Mouse (Mus musculus): ENCODE measurements at regions not wholly inside any gene's neighbourhood (a gene's known extent, or its start where the extent isn't known, plus 50 kb on each side); places are given as distances from the start of the nearest gene placed in this dataset.
A peak's percentile ranks its signal among the peaks of the same experiment; 100 is the strongest.

GRCm38 (mm10) chr11:111748496-111748895 is 682.5 kb downstream of the Kcnj2 start:
- Histone ChIP-seq H3K4me2 (replicated peaks) (no peak overlapping the region), H3K4me1 (no peaks in the 10 kb centered on the region), H3K27me3 (replicated peaks) (no peaks in the 10 kb centered on the region), H3K9me3 (no peaks in the 10 kb centered on the region), H3K9ac (no peak overlapping the region), H3K36me3 (no peaks in the 10 kb centered on the region), H3K4me3 (no peak overlapping the region), H3K27ac (no peak overlapping the region)
- ATAC-seq (ENCODE audit: low FRiP score, low read depth) = no peak
- 78% methylated on average over 1 of the region's 1 CpGs for WGBS

GRCm38 (mm10) chr11:111754735-111755134 is 688.8 kb downstream of the Kcnj2 start:
- Histone ChIP-seq H3K9me3 (no peaks in the 10 kb centered on the region), H3K9ac (no peak overlapping the region), H3K4me2 (replicated peaks) (no peak overlapping the region), H3K27me3 (replicated peaks) (no peaks in the 10 kb centered on the region), H3K27ac (no peak overlapping the region), H3K36me3 (no peaks in the 10 kb centered on the region), H3K4me3 (no peak overlapping the region), H3K4me1 (no peaks in the 10 kb centered on the region)
- ATAC-seq (ENCODE audit: low FRiP score, low read depth) = no peak
- 86% methylated on average over 2 of the region's 2 CpGs for WGBS

- Histone ChIP-seq H3K36me3 (no peaks in the 10 kb centered on the region), H3K27me3 (replicated peaks) (no peaks in the 10 kb centered on the region), H3K4me1 (no peaks in the 10 kb centered on the region), H3K9ac (no peak overlapping the region), H3K4me2 (replicated peaks) (no peak overlapping the region), H3K27ac (no peak overlapping the region), H3K4me3 (no peak overlapping the region), H3K9me3 (no peaks in the 10 kb centered on the region)
- WGBS = 91% methylated on average over 3 of the region's 3 CpGs
- no peak for ATAC-seq (ENCODE audit: low FRiP score, low read depth)
These were observed 697.1 kb downstream of the Kcnj2 start for GRCm38 (mm10) chr11:111763081-111763480.

GRCm38 (mm10) chr11:111766371-111767011 is 700.5 kb downstream of the Kcnj2 start:
- 25% methylated on average over 6 of the region's 6 CpGs for WGBS

GRCm38 (mm10) chr11:111767012-111767392 is 701.0 kb downstream of the Kcnj2 start:
- Histone ChIP-seq H3K9ac (no peak overlapping the region), H3K27me3 (replicated peaks) (no peaks in the 10 kb centered on the region), H3K4me2 (replicated peaks) (no peak overlapping the region), H3K9me3 (no peaks in the 10 kb centered on the region), H3K36me3 (no peaks in the 10 kb centered on the region), H3K27ac (no peak overlapping the region), H3K4me3 (no peak overlapping the region), H3K4me1 (no peaks in the 10 kb centered on the region)
- ATAC-seq (ENCODE audit: low FRiP score, low read depth) = no peak
- WGBS = 69% methylated on average over 1 of the region's 1 CpGs

More at GRCm38 (mm10) chr11:111766371-111767011, 700.5 kb downstream of the Kcnj2 start:
- ATAC-seq (ENCODE audit: low FRiP score, low read depth) = peak; percentile 83
- Histone ChIP-seq H3K9me3 (no peaks in the 10 kb centered on the region), H3K4me3 (no peak overlapping the region), H3K4me2 (replicated peaks) (no peak overlapping the region), H3K27ac (no peak overlapping the region; the same call in 1 of the 2 replicates), H3K9ac (no peak overlapping the region), H3K27me3 (replicated peaks) (no peaks in the 10 kb centered on the region), H3K4me1 (no peaks in the 10 kb centered on the region), H3K36me3 (no peaks in the 10 kb centered on the region)

- Histone ChIP-seq H3K27me3 (replicated peaks) (no peaks in the 10 kb centered on the region), H3K4me1 (no peaks in the 10 kb centered on the region), H3K36me3 (no peaks in the 10 kb centered on the region), H3K27ac (no peak overlapping the region), H3K9me3 (no peaks in the 10 kb centered on the region), H3K4me3 (no peak overlapping the region), H3K4me2 (replicated peaks) (no peak overlapping the region), H3K9ac (no peak overlapping the region)
- no peak for ATAC-seq (ENCODE audit: low FRiP score, low read depth)
- 94% methylated on average over 2 of the region's 2 CpGs for WGBS
These were observed 708.2 kb downstream of the Kcnj2 start for GRCm38 (mm10) chr11:111774108-111774679.

GRCm38 (mm10) chr11:111781321-111781720 is 715.4 kb downstream of the Kcnj2 start:
- no peak overlapping the region for H3K9ac ChIP-seq
- no peak for ATAC-seq (ENCODE audit: low FRiP score, low read depth)
- H3K27me3 ChIP-seq (replicated peaks) = no peaks in the 10 kb centered on the region
- no peaks in the 10 kb centered on the region for H3K36me3 ChIP-seq
- no peak overlapping the region for H3K4me3 ChIP-seq
- H3K9me3 ChIP-seq = no peaks in the 10 kb centered on the region
- H3K4me1 ChIP-seq = no peaks in the 10 kb centered on the region
- H3K4me2 ChIP-seq (replicated peaks) = no peak overlapping the region
- 79% methylated on average over 7 of the region's 7 CpGs for WGBS
- no peak overlapping the region for H3K27ac ChIP-seq

GRCm38 (mm10) chr11:111791267-111791926 is 725.4 kb downstream of the Kcnj2 start:
- H3K4me2 ChIP-seq (replicated peaks) = no peak overlapping the region
- no peaks in the 10 kb centered on the region for H3K4me1 ChIP-seq
- H3K27ac ChIP-seq = no peak overlapping the region
- no peaks in the 10 kb centered on the region for H3K36me3 ChIP-seq
- no peak for ATAC-seq (ENCODE audit: low FRiP score, low read depth)
- no peaks in the 10 kb centered on the region for H3K27me3 ChIP-seq (replicated peaks)
- 82% methylated on average over 6 of the region's 6 CpGs for WGBS
- no peak overlapping the region for H3K4me3 ChIP-seq
- H3K9me3 ChIP-seq = no peaks in the 10 kb centered on the region
- H3K9ac ChIP-seq = no peak overlapping the region

GRCm38 (mm10) chr11:111801033-111801432 is 735.1 kb downstream of the Kcnj2 start:
- Histone ChIP-seq H3K4me3 (no peak overlapping the region), H3K27me3 (replicated peaks) (no peaks in the 10 kb centered on the region), H3K9me3 (no peaks in the 10 kb centered on the region), H3K27ac (no peak overlapping the region), H3K9ac (no peak overlapping the region), H3K4me1 (no peaks in the 10 kb centered on the region), H3K36me3 (no peaks in the 10 kb centered on the region), H3K4me2 (replicated peaks) (no peak overlapping the region)
- ATAC-seq (ENCODE audit: low FRiP score, low read depth) = no peak
- 89% methylated on average over 3 of the region's 3 CpGs for WGBS

- Histone ChIP-seq H3K4me3 (no peak overlapping the region), H3K27ac (no peak overlapping the region), H3K9me3 (no peaks in the 10 kb centered on the region), H3K36me3 (no peaks in the 10 kb centered on the region), H3K27me3 (replicated peaks) (no peaks in the 10 kb centered on the region), H3K9ac (no peak overlapping the region), H3K4me1 (peaks cover 14% of the 10 kb centered on the region), H3K4me2 (replicated peaks) (no peak overlapping the region)
- 94% methylated on average over 18 of the region's 18 CpGs for WGBS
- ATAC-seq (ENCODE audit: low FRiP score, low read depth) = no peak
These were observed 750.3 kb downstream of the Kcnj2 start for GRCm38 (mm10) chr11:111816176-111816775.

GRCm38 (mm10) chr11:111818124-111818523 is 752.2 kb downstream of the Kcnj2 start:
- Histone ChIP-seq H3K9ac (no peak overlapping the region), H3K27me3 (replicated peaks) (no peaks in the 10 kb centered on the region), H3K9me3 (no peaks in the 10 kb centered on the region), H3K36me3 (no peaks in the 10 kb centered on the region), H3K27ac (no peak overlapping the region), H3K4me1 (peaks cover 14% of the 10 kb centered on the region), H3K4me3 (no peak overlapping the region), H3K4me2 (replicated peaks) (peak overlapping the region; percentile 43)
- peak; percentile 48; the same call in 1 of the 2 replicates for ATAC-seq (ENCODE audit: low FRiP score, low read depth)
- WGBS = 2% methylated on average over 10 of the region's 10 CpGs

- Histone ChIP-seq H3K4me1 (peaks cover 14% of the 10 kb centered on the region), H3K9ac (no peak overlapping the region), H3K27me3 (replicated peaks) (no peaks in the 10 kb centered on the region), H3K36me3 (no peaks in the 10 kb centered on the region), H3K4me2 (replicated peaks) (no peak overlapping the region), H3K27ac (no peak overlapping the region), H3K4me3 (no peak overlapping the region), H3K9me3 (no peaks in the 10 kb centered on the region)
- ATAC-seq (ENCODE audit: low FRiP score, low read depth) = no peak
- WGBS = 27% methylated on average over 7 of the region's 7 CpGs
These were observed 754.4 kb downstream of the Kcnj2 start for GRCm38 (mm10) chr11:111820356-111820755.
